Mouse (Mus musculus): ENCODE data around the gene H2al2b. TPM values are rescaled to one million over a fixed set of nuclear protein-coding genes. Genes with fewer than 3 reads are reported as not detected.
"Not testable (repeated sequence)": the region's sequence is repeated elsewhere in the genome, so short reads cannot be mapped to it uniquely, and the experiment has no call there.

The H2al2b gene
- polyA plus RNA-seq (2015; fragmentation: Nextera tagmentation; extraction: Ambion mirVana), result not detected in 2 replicates

- ATAC-seq, result not testable (repeated sequence)
These were observed at the start of gene H2al2b for GRCm38 (mm10) chrY:2720574-2720973. Gene H2al2b (minus strand): TSS chrY:2720674.

More at GRCm38 (mm10) chrY:2720574-2720973, at the start of gene H2al2b:
- H3K4me1 ChIP-seq (ENCODE audit: insufficient read depth); H3K27me3 ChIP-seq (ENCODE audit: insufficient read depth, low read length); H3K9ac ChIP-seq (replicated peaks); H3K36me3 ChIP-seq (replicated peaks; ENCODE audit: insufficient read depth, low read length); H3K4me2 ChIP-seq (ENCODE audit: low read depth, low read length); H3K4me3 ChIP-seq (ENCODE audit: low read depth, low read length); H3K27ac ChIP-seq (ENCODE audit: low read depth); DNase-seq; H3K9me3 ChIP-seq (ENCODE audit: low read length): not testable (repeated sequence)
- WGBS (ENCODE audit: insufficient replicate concordance), result no CpG with 5 or more reads among the region's 4 CpGs

Other genes starting within 250 kb of the H2al2b start
- gene H2al2c, start 121.6 kb downstream of the H2al2b start, polyA plus RNA-seq (2015; fragmentation: Nextera tagmentation; extraction: Ambion mirVana), result not detected in 2 replicates
- not detected in 2 replicates for gene Sry, start 57.0 kb downstream of the H2al2b start, polyA plus RNA-seq (2015; fragmentation: Nextera tagmentation; extraction: Ambion mirVana)
- not detected in 2 replicates for gene Gm4064, start 75.5 kb upstream of the H2al2b start, polyA plus RNA-seq (2015; fragmentation: Nextera tagmentation; extraction: Ambion mirVana)
- gene Rbmy, start 110.0 kb upstream of the H2al2b start, polyA plus RNA-seq (2015; fragmentation: Nextera tagmentation; extraction: Ambion mirVana), result not detected in 2 replicates
- not detected in 2 replicates for gene Gm10256, start 110.0 kb upstream of the H2al2b start, polyA plus RNA-seq (2015; fragmentation: Nextera tagmentation; extraction: Ambion mirVana)
- not detected in 2 replicates for gene Gm10352, start 180.3 kb upstream of the H2al2b start, polyA plus RNA-seq (2015; fragmentation: Nextera tagmentation; extraction: Ambion mirVana)
- gene Gm29289, start 211.9 kb upstream of the H2al2b start, polyA plus RNA-seq (2015; fragmentation: Nextera tagmentation; extraction: Ambion mirVana), result not detected in 2 replicates